Mouse (Mus musculus) midbrain, postnatal 0 days (tissue): Measurements from ENCODE around the gene Rhou. TPM values are rescaled to one million over a fixed set of nuclear protein-coding genes. Genes with fewer than 3 reads are reported as not detected.

Source experiments
- ATAC-seq: fragments of 200-750 bp; cut with Nextera tagmentation; 2 replicates; pipeline ENCODE4 v1.8.0; 2017; ENCODE audit warnings: moderate number of reproducible peaks, mild to moderate bottlenecking, moderate TSS enrichment, moderate library complexity; ENCODE audit not compliant: low FRiP score
- DNase-seq: peaks from one replicate; pipeline ENCODE4 v3.0.0-alpha.2; 2015; ENCODE audit warnings: low spot score
- H3K27ac ChIP-seq: fragments of 300-500 bp; sonication (generic); 2 replicates; pipeline ENCODE4 v1.5.1; 2014; ENCODE audit warnings: low read depth, mild to moderate bottlenecking, low read length, mixed read lengths
- H3K27me3 ChIP-seq: fragments of 300-500 bp; sonication (generic); 2 replicates; pipeline ENCODE4 v1.6.1; 2014; ENCODE audit warnings: low read length, control low read depth, mixed read lengths; ENCODE audit not compliant: insufficient read depth
- H3K36me3 ChIP-seq: fragments of 300-500 bp; sonication (generic); 2 replicates; pipeline ENCODE4 v1.6.1; 2014; ENCODE audit warnings: low read length, control low read depth, mixed read lengths; ENCODE audit not compliant: insufficient read depth
- H3K4me1 ChIP-seq: fragments of 300-500 bp; sonication (generic); 2 replicates; pipeline ENCODE4 v1.6.1; 2014; ENCODE audit warnings: mild to moderate bottlenecking, control low read depth, antibody characterized with exemption, low read length, mixed read lengths; ENCODE audit not compliant: insufficient read depth
- H3K4me2 ChIP-seq: fragments of 300-500 bp; sonication (generic); 2 replicates; pipeline ENCODE4 v1.6.1; 2014; ENCODE audit warnings: low read depth, mild to moderate bottlenecking, low read length, mixed read lengths; ENCODE audit not compliant: poor library complexity, severe bottlenecking
- H3K4me3 ChIP-seq: fragments of 300-500 bp; sonication (generic); 2 replicates; pipeline ENCODE4 v1.5.1; 2014; ENCODE audit warnings: low read depth, mild to moderate bottlenecking, low read length, moderate library complexity
- H3K9ac ChIP-seq: fragments of 300-500 bp; sonication (generic); replicated peaks from 2 replicates; pipeline ENCODE4 v1.6.1; 2014; ENCODE audit warnings: mild to moderate bottlenecking, low read length, moderate library complexity, mixed read lengths; ENCODE audit not compliant: poor library complexity, severe bottlenecking
- H3K9me3 ChIP-seq: fragments of 300-500 bp; sonication (generic); 2 replicates; pipeline ENCODE4 v1.6.1; 2016; ENCODE audit warnings: low read length, control low read depth
- CTCF ChIP-seq: IDR thresholded peaks from 2 replicates; pipeline ENCODE4 v1.5.1; 2016; ENCODE audit warnings: antibody characterized with exemption, mild to moderate bottlenecking
- WGBS: fragments of 180-500 bp; shearing (Covaris S2); extraction: QIAGEN DNeasy Blood & Tissue Kit; methylation state at CpG from one replicate; pipeline ENCODE4 v1.1.7; 2014; 5-methylcytosine and 5-hydroxymethylcytosine counted together
- polyA plus RNA-seq: library from polyadenylated mRNA; unstranded; fragments of >200 nt; fragmentation: Nextera tagmentation; extraction: Ambion mirVana; gene quantifications from 2 replicates; pipeline ENCODE4 v1.2.1, GENCODE M21; 2015
- total RNA-seq: library from RNA; depleted of rRNA; stranded (reverse); fragments of >200 nt; gene quantifications from 2 replicates; pipeline ENCODE4 v1.2.3, GENCODE M21; 2014

The Rhou gene
- total and polyA plus RNA-seq, 2 experiments from 2014 or later: 7.1 to 24.9 TPM

DNA sequence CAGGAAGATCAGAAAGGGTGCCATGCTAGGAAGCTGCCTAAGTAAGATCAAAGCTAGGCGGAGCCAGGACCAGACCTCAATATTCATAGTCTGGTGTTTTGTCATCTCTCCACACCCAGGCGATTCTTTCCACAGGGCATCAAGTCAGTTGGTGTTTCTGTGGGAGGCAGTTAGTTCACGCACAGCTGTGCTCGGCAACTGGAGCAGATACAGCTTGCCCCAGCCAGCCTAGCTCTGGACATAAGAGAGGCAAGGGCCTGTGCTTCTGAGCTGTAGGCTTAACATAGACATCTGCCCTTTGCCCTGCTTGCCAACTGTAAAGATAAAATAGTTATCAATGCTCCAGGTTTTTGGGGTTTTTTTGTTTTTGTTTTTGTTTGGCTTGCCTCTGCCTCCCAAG lies 21.5 kb upstream of the Rhou start:
- Histone ChIP-seq H3K9me3 (no peaks in the 10 kb centered on the region), H3K4me3 (no peak overlapping the region), H3K27me3 (0 out of 2 replicates have a peak, but pooled peaks cover 3% of the 10 kb centered on the region), H3K9ac (no peak overlapping the region), H3K4me2 (no peak overlapping the region), H3K36me3 (no peaks in the 10 kb centered on the region), H3K4me1 (peaks cover 3% of the 10 kb centered on the region; the same call in 1 of the 2 replicates), H3K27ac (no peak overlapping the region)
- DNase-seq (no peak), ATAC-seq (no peak)
- no peak for TF ChIP-seq CTCF
- WGBS: 72% methylated on average over 4 of the region's 4 CpGs

DNA sequence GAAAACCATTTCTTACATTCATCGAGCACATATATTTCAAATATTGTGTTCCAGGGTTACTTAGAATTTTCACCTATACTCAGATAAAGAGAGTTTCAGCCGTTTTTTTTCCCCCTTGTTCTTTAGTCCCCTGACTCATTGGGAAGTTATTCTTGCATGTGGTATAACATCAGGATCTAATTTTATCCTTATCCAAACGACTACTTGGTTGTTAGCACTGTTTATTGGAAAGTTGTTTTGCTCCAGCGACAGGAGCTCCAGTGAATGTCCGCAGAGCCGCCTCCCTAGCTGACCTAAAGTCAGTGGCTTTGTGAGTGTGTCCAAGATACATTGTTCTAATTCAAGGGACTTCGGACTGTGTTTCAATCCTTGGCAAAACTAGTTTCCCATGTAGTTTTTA lies 19.9 kb upstream of the Rhou start:
- no peak overlapping the region for H3K27ac ChIP-seq
- no peaks in the 10 kb centered on the region for H3K36me3 ChIP-seq
- H3K4me3 ChIP-seq: no peak overlapping the region
- DNase-seq: no peak
- H3K4me2 ChIP-seq: no peak overlapping the region
- WGBS: 69% methylated on average over 7 of the region's 7 CpGs
- TF ChIP-seq CTCF: no peak
- peaks cover 3% of the 10 kb centered on the region; the same call in 1 of the 2 replicates for H3K4me1 ChIP-seq
- no peak for ATAC-seq
- H3K9me3 ChIP-seq: no peaks in the 10 kb centered on the region
- H3K27me3 ChIP-seq: 0 out of 2 replicates have a peak, but pooled peaks cover 3% of the 10 kb centered on the region
- no peak overlapping the region for H3K9ac ChIP-seq

GRCm38 (mm10) chr8:123634395-123635131 lies 19.2 kb upstream of the Rhou start:
- 42% methylated on average over 3 of the region's 3 CpGs for WGBS
- Histone ChIP-seq H3K36me3 (no peaks in the 10 kb centered on the region), H3K4me1 (no peaks in the 10 kb centered on the region), H3K9me3 (no peaks in the 10 kb centered on the region), H3K27ac (no peak overlapping the region), H3K4me2 (no peak overlapping the region), H3K4me3 (no peak overlapping the region), H3K9ac (no peak overlapping the region), H3K27me3 (no peaks in the 10 kb centered on the region)
- DNase-seq (no peak), ATAC-seq (no peak)
- TF ChIP-seq CTCF: peak; percentile 55

GRCm38 (mm10) chr8:123635671-123636070 lies 18.1 kb upstream of the Rhou start:
- no peak overlapping the region for H3K4me2 ChIP-seq
- no peak overlapping the region for H3K4me3 ChIP-seq
- H3K4me1 ChIP-seq: no peaks in the 10 kb centered on the region
- TF ChIP-seq CTCF: no peak
- no peak overlapping the region for H3K9ac ChIP-seq
- H3K9me3 ChIP-seq: no peaks in the 10 kb centered on the region
- WGBS: 85% methylated on average over 11 of the region's 11 CpGs
- H3K27ac ChIP-seq: no peak overlapping the region
- no peaks in the 10 kb centered on the region for H3K27me3 ChIP-seq
- ATAC-seq: no peak
- no peak for DNase-seq
- H3K36me3 ChIP-seq: no peaks in the 10 kb centered on the region

- H3K9ac ChIP-seq: no peak overlapping the region
- peak overlapping the region; percentile 16; the same call in 1 of the 2 replicates for H3K4me3 ChIP-seq
- DNase-seq: peak; percentile 86
- peak; percentile 86 for TF ChIP-seq CTCF
- H3K9me3 ChIP-seq: no peaks in the 10 kb centered on the region
- H3K36me3 ChIP-seq: no peaks in the 10 kb centered on the region
- ATAC-seq: no peak
- H3K4me1 ChIP-seq: 0 out of 2 replicates have a peak, but pooled peaks cover 4% of the 10 kb centered on the region
- 14% methylated on average over 25 of the region's 25 CpGs for WGBS
- H3K27ac ChIP-seq: no peak overlapping the region
- H3K27me3 ChIP-seq: no peaks in the 10 kb centered on the region
- peak overlapping the region; percentile 32 for H3K4me2 ChIP-seq
Observed at GRCm38 (mm10) chr8:123643330-123644051, 10.2 kb upstream of the Rhou start.

DNA sequence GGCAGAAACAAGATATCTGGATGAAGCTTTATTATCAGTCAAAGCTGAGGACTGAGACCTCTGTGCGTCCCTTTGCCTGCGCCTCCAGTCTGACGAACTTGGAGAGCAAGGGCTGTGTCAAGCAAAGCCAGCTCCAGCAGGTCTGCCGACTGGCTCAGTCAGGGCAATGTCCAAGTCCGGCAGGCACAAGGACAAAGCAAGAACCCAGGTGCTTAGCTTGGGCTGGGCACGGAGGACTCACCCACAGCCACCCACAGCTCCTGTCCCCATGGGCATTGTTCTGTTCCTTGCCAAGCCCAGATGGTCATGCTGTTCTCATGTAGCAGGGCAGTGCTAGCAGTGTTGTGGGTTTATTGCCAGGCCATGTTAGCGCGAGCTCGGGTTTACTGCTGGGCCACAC lies 8.5 kb upstream of the Rhou start:
- no peak for DNase-seq
- H3K9me3 ChIP-seq: no peaks in the 10 kb centered on the region
- no peak overlapping the region for H3K9ac ChIP-seq
- 0 out of 2 replicates have a peak, but pooled peaks cover 4% of the 10 kb centered on the region for H3K4me1 ChIP-seq
- H3K27ac ChIP-seq: no peak overlapping the region
- TF ChIP-seq CTCF: no peak
- WGBS: 75% methylated on average over 9 of the region's 9 CpGs
- no peak overlapping the region for H3K4me3 ChIP-seq
- ATAC-seq: no peak
- H3K27me3 ChIP-seq: no peaks in the 10 kb centered on the region
- no peak overlapping the region for H3K4me2 ChIP-seq
- no peaks in the 10 kb centered on the region for H3K36me3 ChIP-seq
